Mouse (Mus musculus): Measurements from ENCODE around the gene Olfr279. TPM values are rescaled to one million over a fixed set of nuclear protein-coding genes. Genes with fewer than 3 reads are reported as not detected.

The Olfr279 gene
- total RNA-seq, 1 experiment, result 0.04 TPM

- TF ChIP-seq ZNF384 (IDR thresholded peaks at IDR 0.05; ENCODE audit: low read depth, low read length) (no peak), CHD2 (IDR thresholded peaks at IDR 0.05; ENCODE audit: low read depth, low read length) (no peak), HCFC1 (IDR thresholded peaks at IDR 0.05; ENCODE audit: borderline replicate concordance, insufficient read depth, low read length) (no peak), ZC3H11A (IDR thresholded peaks at IDR 0.05; ENCODE audit: borderline replicate concordance, low read depth, low read length) (no peak), MAFK (IDR thresholded peaks at IDR 0.05; ENCODE audit: insufficient read depth, low read depth, low read length) (no peak)
- Histone ChIP-seq H3K27ac (ENCODE audit: insufficient read depth, low read depth, low read length, poor library complexity, severe bottlenecking) (no peak overlapping the region), H3K4me1 (ENCODE audit: control insufficient read depth in 2 of 2, insufficient read depth in 2 of 2, low read length in 2 of 2, poor library complexity in 1 of 2) (peaks cover 0 to 2% of the 10 kb centered on the region in 2 experiments; a peak in 2 of 4 replicates), H3K9me3 (ENCODE audit: control insufficient read depth, insufficient read depth, low read depth, low read length) (no peaks in the 10 kb centered on the region), H3K36me3 (ENCODE audit: control insufficient read depth, insufficient read depth, low read length, poor library complexity, severe bottlenecking) (peaks cover 15% of the 10 kb centered on the region), H3K4me3 (ENCODE audit: insufficient read depth in 1 of 2, low read depth in 1 of 2, low read length in 2 of 2, poor library complexity in 1 of 2, severe bottlenecking in 1 of 2) (no peak overlapping the region), H3K9ac (ENCODE audit: insufficient read depth, low read depth, low read length, poor library complexity, severe bottlenecking) (no peak overlapping the region)
- no peak for DNase-seq (ENCODE audit: low read depth, low spot score)
- in situ Hi-C loops (cut with MboI; ENCODE audit: low sequenced_read_pairs in 2 of 2, unreplicated experiment in 2 of 2), result no loop called here
Measured at GRCm38 (mm10) chr15:98535921-98536320, 43.7 kb downstream of the Olfr279 start.

- no peak for DNase-seq (ENCODE audit: low read depth, low spot score)
- no peaks in the 10 kb centered on the region for H3K9me3 ChIP-seq (ENCODE audit: control insufficient read depth, insufficient read depth, low read depth, low read length)
- TF ChIP-seq CHD2 (IDR thresholded peaks at IDR 0.05; ENCODE audit: low read depth, low read length), result no peak
- TF ChIP-seq HCFC1 (IDR thresholded peaks at IDR 0.05; ENCODE audit: borderline replicate concordance, insufficient read depth, low read length), result no peak
- no peak for TF ChIP-seq ZC3H11A (IDR thresholded peaks at IDR 0.05; ENCODE audit: borderline replicate concordance, low read depth, low read length)
- TF ChIP-seq MAFK (IDR thresholded peaks at IDR 0.05; ENCODE audit: insufficient read depth, low read depth, low read length), result no peak
- TF ChIP-seq ZNF384 (IDR thresholded peaks at IDR 0.05; ENCODE audit: low read depth, low read length), result no peak
- no peak overlapping the region for H3K27ac ChIP-seq (ENCODE audit: insufficient read depth, low read depth, low read length, poor library complexity, severe bottlenecking)
- no peak overlapping the region for H3K9ac ChIP-seq (ENCODE audit: insufficient read depth, low read depth, low read length, poor library complexity, severe bottlenecking)
- peaks cover 0 to 2% of the 10 kb centered on the region in 2 experiments; a peak in 1 of 4 replicates for H3K4me1 ChIP-seq (ENCODE audit: control insufficient read depth in 2 of 2, insufficient read depth in 2 of 2, low read length in 2 of 2, poor library complexity in 1 of 2)
- H3K4me3 ChIP-seq (ENCODE audit: insufficient read depth in 1 of 2, low read depth in 1 of 2, low read length in 2 of 2, poor library complexity in 1 of 2, severe bottlenecking in 1 of 2), result no peak overlapping the region
- H3K36me3 ChIP-seq (ENCODE audit: control insufficient read depth, insufficient read depth, low read length, poor library complexity, severe bottlenecking), result peaks cover 13% of the 10 kb centered on the region
- in situ Hi-C loops (cut with MboI; ENCODE audit: low sequenced_read_pairs in 2 of 2, unreplicated experiment in 2 of 2), result no loop called here
Measured at GRCm38 (mm10) chr15:98536828-98537510, 44.8 kb downstream of the Olfr279 start.

GRCm38 (mm10) chr15:98537923-98538322, 45.7 kb downstream of the Olfr279 start:
- Histone ChIP-seq H3K36me3 (ENCODE audit: control insufficient read depth, insufficient read depth, low read length, poor library complexity, severe bottlenecking) (peaks cover 12% of the 10 kb centered on the region), H3K9me3 (ENCODE audit: control insufficient read depth, insufficient read depth, low read depth, low read length) (no peaks in the 10 kb centered on the region), H3K9ac (ENCODE audit: insufficient read depth, low read depth, low read length, poor library complexity, severe bottlenecking) (no peak overlapping the region), H3K27ac (ENCODE audit: insufficient read depth, low read depth, low read length, poor library complexity, severe bottlenecking) (no peak overlapping the region), H3K4me3 (ENCODE audit: insufficient read depth in 1 of 2, low read depth in 1 of 2, low read length in 2 of 2, poor library complexity in 1 of 2, severe bottlenecking in 1 of 2) (no peak overlapping the region), H3K4me1 (ENCODE audit: control insufficient read depth in 2 of 2, insufficient read depth in 2 of 2, low read length in 2 of 2, poor library complexity in 1 of 2) (no peaks in the 10 kb centered on the region)
- DNase-seq (ENCODE audit: low read depth, low spot score), result no peak
- TF ChIP-seq HCFC1 (IDR thresholded peaks at IDR 0.05; ENCODE audit: borderline replicate concordance, insufficient read depth, low read length), result no peak
- in situ Hi-C loops (cut with MboI; ENCODE audit: low sequenced_read_pairs in 2 of 2, unreplicated experiment in 2 of 2), result no loop called here

GRCm38 (mm10) chr15:98541064-98541463, 48.9 kb downstream of the Olfr279 start:
- Histone ChIP-seq H3K9me3 (ENCODE audit: control insufficient read depth, insufficient read depth, low read depth, low read length) (no peaks in the 10 kb centered on the region), H3K4me3 (ENCODE audit: insufficient read depth in 1 of 2, low read depth in 1 of 2, low read length in 2 of 2, poor library complexity in 1 of 2, severe bottlenecking in 1 of 2) (no peak overlapping the region), H3K36me3 (ENCODE audit: control insufficient read depth, insufficient read depth, low read length, poor library complexity, severe bottlenecking) (peaks cover 27% of the 10 kb centered on the region), H3K9ac (ENCODE audit: insufficient read depth, low read depth, low read length, poor library complexity, severe bottlenecking) (no peak overlapping the region), H3K4me1 (ENCODE audit: control insufficient read depth in 2 of 2, insufficient read depth in 2 of 2, low read length in 2 of 2, poor library complexity in 1 of 2) (peaks cover 4% of the 10 kb centered on the region in 2 experiments; a peak in 3 of 4 replicates), H3K27ac (ENCODE audit: insufficient read depth, low read depth, low read length, poor library complexity, severe bottlenecking) (no peak overlapping the region)
- in situ Hi-C loops (cut with MboI; ENCODE audit: low sequenced_read_pairs in 2 of 2, unreplicated experiment in 2 of 2), result no loop called here
- TF ChIP-seq HCFC1 (IDR thresholded peaks at IDR 0.05; ENCODE audit: borderline replicate concordance, insufficient read depth, low read length) (no peak), ZC3H11A (IDR thresholded peaks at IDR 0.05; ENCODE audit: borderline replicate concordance, low read depth, low read length) (no peak), ZNF384 (IDR thresholded peaks at IDR 0.05; ENCODE audit: low read depth, low read length) (no peak), MAFK (IDR thresholded peaks at IDR 0.05; ENCODE audit: insufficient read depth, low read depth, low read length) (no peak), CHD2 (IDR thresholded peaks at IDR 0.05; ENCODE audit: low read depth, low read length) (no peak)
- DNase-seq (ENCODE audit: low read depth, low spot score), result no peak

Measured in ES-E14 (cell line).